Comparison of ENCODE assay signal across 10 mouse cellular contexts in the genomic region with DNA sequence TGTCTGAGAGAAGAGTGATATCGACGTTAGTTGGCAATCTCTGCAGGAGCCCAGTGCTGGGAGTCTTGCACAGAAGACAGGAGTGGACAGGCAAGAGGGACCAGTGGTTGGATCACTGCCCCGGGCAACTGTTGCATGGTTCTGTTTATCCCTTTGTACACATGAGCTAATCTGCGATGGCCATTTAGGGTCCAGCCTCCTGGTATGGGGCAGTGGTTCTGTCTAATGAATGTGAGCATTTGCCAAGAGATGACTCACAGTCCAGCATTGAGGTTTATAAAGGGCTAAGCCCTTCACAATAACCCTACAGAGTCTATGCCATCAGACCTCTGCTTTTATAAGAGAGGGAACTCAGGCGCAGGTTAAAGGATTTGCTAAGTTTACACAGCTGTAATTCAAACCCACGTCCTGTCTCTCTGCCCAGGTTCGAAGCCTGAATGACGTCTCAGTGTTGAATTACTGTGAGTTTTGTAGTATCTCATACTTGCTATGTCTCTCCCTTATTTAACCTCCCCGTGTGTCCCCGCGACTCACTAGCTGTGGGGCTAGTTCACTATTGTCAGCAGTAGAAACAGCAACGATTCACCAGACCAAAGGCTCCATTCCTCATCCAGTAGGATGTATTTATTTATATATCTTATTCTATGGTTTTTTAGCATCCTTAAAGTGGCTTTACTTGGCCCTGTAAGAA. TPM values are rescaled to one million over a fixed set of nuclear protein-coding genes. Genes with fewer than 3 reads are reported as not detected.
DNase-seq lines count a peak whose midpoint lies in the region; ATAC-seq lines count a peak whose summit lies in the region.
"Had no signal": no experiment of that assay in that cellular context is flagged by ENCODE, and none has a peak within 500 bp of the region (broad histone marks: within the 10 kb centered on the region; RNA-seq: fewer than 3 reads in every experiment).

No protein-coding gene starts in this region.

- WGBS in heart, embryonic 10.5 days = 81% methylated on average over 12 of the region's 12 CpGs
- WGBS in intestine, embryonic 15.5 days = 52% methylated on average over 12 of the region's 12 CpGs

- no peak overlapping the region for H3K4me2 ChIP-seq in intestine, embryonic 15.5 days (replicated peaks)

- no peak overlapping the region for H3K4me3 ChIP-seq in heart, embryonic 10.5 days
- H3K4me3 ChIP-seq in intestine, embryonic 15.5 days (replicated peaks) = no peak overlapping the region

- H3K27me3 ChIP-seq in heart, embryonic 10.5 days (ENCODE audit: insufficient read depth, poor library complexity, severe bottlenecking) = no peaks in the 10 kb centered on the region
- no peaks in the 10 kb centered on the region for H3K27me3 ChIP-seq in intestine, embryonic 15.5 days (replicated peaks)
- H3K27me3 ChIP-seq: CH12.LX had no signal

- peaks cover 9% of the 10 kb centered on the region; the same call in 1 of the 2 replicates for H3K4me1 ChIP-seq in heart, embryonic 10.5 days
- H3K4me1 ChIP-seq in intestine, embryonic 15.5 days (replicated peaks) = peaks cover 3% of the 10 kb centered on the region; the same call in 1 of the 2 replicates

- no peak overlapping the region for H3K9ac ChIP-seq in intestine, embryonic 15.5 days

- ATAC-seq in intestine, embryonic 15.5 days = peak; percentile 32; the same call in 1 of the 2 replicates
- ATAC-seq in erythroid progenitor cell, adult 5-6 weeks (replicated peaks; ENCODE audit: low FRiP score, poor library complexity, severe bottlenecking) = no peak
- no peak for ATAC-seq in megakaryocyte, adult 5-6 weeks (ENCODE audit: poor library complexity, severe bottlenecking)

- H3K9me3 ChIP-seq in heart, embryonic 10.5 days = no peaks in the 10 kb centered on the region
- no peaks in the 10 kb centered on the region for H3K9me3 ChIP-seq in intestine, embryonic 15.5 days

- DNase-seq in heart, embryonic 10.5 days (ENCODE audit: low spot score) = no peak
- no peak for DNase-seq in heart, postnatal 4 days
- peak; percentile 89 for DNase-seq in 3T3-L1 (ENCODE audit: low read depth, low spot score)
- DNase-seq in cerebellum, postnatal 10 days = peak; percentile 81 to 87
- DNase-seq in spleen, adult 12 weeks (ENCODE audit: low spot score) = no peak

- no peaks in the 10 kb centered on the region for H3K36me3 ChIP-seq in heart, embryonic 10.5 days
- H3K36me3 ChIP-seq in intestine, embryonic 15.5 days = no peaks in the 10 kb centered on the region

- peak overlapping the region; percentile 29; the same call in 1 of the 2 replicates for H3K27ac ChIP-seq in heart, embryonic 10.5 days
- H3K27ac ChIP-seq in intestine, embryonic 15.5 days = no peak overlapping the region
- H3K27ac ChIP-seq: macrophage had no signal

RNA-seq across cellular contexts. Expression of gene Tmem178, which starts 37.4 kb away (rescaled TPM):
- 4.5 and 5.2 TPM in 2 replicates for polyA plus RNA-seq in heart, embryonic 10.5 days (2016; fragmentation: Nextera tagmentation; extraction: Ambion mirVana)
- total RNA-seq in heart, postnatal 4 days (2021) = 1 to 10 TPM; 3.2 TPM
- polyA plus RNA-seq in intestine, embryonic 15.5 days (2015; fragmentation: Nextera tagmentation; extraction: Ambion mirVana) = 2.6 and 3.4 TPM in 2 replicates
- total RNA-seq in erythroid progenitor cell, adult 5-6 weeks (2015; ENCODE audit: low replicate concordance) = not detected in 2 replicates
- total RNA-seq in erythroid progenitor cell, adult 5-6 weeks (2017; ENCODE audit: low replicate concordance) = not detected in 2 replicates
- total RNA-seq in megakaryocyte, adult 5-6 weeks (2015) = 2.4 and 2.7 TPM in 2 replicates
- 0.62 and 1.4 TPM in 2 replicates for total RNA-seq in megakaryocyte, adult 5-6 weeks (2017)
- total RNA-seq: CH12.LX had no signal

Comparison
In these comparisons a context has a peak if more than half of its experiments do, and no peak if none do; other contexts are left out.
1. DNase-seq: peak in 3T3-L1 (single experiment) and cerebellum, postnatal 10 days (2 of 2); none in heart, embryonic 10.5 days (single experiment), heart, postnatal 4 days (single experiment) and spleen, adult 12 weeks (single experiment).